Mouse (Mus musculus) cerebellum, adult (tissue): ENCODE measurements around the gene Shtn1.

Source experiments
- ATAC-seq: cut with Nextera tagmentation; 2 replicates; pipeline ENCODE4 v1.9.2; 2017; ENCODE audit warnings: mild to moderate bottlenecking, moderate library complexity, mixed read lengths; ENCODE audit not compliant: insufficient number of reproducible peaks, low FRiP score, low TSS enrichment

The Shtn1 gene

DNA sequence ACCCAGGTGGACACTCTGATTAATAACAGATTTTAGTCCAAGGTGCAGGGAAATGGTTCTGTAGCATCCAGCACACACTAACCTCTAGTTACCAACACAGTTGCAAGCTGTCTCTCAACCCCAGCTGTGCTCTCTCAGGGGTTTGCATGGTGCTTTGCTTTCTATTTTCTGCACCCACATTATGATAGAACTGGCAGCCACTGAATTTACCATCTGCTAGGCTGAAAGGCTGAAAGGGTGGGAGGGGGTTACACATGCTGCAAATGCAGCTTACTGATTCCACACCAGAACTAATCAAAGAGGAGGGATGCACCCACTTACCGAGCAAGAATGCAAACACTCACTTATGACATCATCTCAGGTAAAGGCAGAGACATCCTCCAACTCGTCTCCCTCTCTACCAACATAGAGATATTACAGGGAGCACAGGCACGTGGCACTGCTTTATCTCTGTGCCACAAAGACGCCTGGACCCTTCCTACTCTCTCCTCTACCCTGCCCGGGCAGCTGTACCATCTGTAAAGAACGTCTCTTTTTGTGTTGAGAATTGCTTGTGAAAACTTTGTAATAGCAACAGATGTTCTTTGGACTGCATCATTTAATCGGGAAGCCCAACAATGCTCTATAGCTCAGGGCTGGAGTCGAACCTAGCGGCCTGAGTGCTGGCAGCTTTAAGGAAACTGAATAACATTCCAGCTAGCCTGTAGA, 23.0 kb downstream of the Shtn1 start:
- ATAC-seq = no peak

DNA sequence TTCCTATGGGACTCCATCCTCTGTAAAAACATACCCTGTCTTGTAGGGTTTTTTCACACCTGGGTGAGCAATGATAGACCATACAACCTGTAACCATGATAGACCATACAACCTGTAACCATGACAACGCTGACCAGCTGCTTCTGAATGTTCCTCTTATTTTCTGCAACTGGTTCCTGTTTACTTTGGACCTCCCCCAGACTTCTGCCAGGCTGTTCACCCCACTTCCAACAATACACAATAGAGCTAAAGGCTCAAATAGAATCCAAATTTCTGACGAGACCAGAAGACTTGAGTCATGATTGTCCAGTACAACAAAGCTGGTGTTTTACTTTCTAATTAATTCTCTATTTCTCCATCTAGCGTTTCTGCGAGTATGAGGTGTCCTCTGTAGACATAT, 23.8 kb downstream of the Shtn1 start:
- no peak for ATAC-seq

DNA sequence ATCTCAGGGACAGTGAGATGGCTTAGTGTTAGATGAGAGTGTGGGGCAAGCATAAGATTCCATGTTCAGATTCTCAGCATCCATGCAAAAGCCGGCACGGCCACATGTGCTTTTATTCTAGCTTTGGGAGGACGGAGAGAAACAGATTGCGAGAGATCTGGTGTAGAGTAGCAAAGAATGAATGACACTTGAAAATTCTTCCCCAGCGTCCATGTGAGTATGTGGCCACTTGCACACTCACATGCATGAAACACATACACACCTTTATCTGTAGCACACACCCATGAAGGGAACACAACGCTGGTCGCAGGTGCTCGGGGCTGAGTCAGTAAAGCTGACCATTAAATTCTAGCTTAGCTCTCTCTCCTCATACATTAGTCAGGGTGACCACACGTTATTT, 24.3 kb downstream of the Shtn1 start:
- ATAC-seq = no peak

DNA sequence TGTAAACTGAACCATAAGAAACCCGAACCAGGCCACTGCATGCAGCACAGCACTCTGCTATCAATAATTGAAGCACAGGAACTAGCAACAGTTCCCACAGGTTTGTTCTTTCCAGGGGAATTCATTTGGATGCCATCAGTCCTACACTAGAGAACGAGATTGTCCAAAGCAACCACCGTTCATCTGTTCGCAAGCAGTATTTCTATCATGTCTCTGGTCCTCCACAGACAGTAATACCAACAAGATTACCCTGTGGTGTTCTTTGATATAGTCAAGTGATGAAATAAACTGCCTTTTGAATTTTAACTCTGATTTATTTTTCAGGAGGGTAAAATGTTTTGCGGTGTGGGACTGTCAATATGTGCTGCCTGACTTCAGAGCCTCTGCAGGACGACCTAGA, 27.0 kb downstream of the Shtn1 start:
- no peak; the same call in 1 of the 2 replicates for ATAC-seq

DNA sequence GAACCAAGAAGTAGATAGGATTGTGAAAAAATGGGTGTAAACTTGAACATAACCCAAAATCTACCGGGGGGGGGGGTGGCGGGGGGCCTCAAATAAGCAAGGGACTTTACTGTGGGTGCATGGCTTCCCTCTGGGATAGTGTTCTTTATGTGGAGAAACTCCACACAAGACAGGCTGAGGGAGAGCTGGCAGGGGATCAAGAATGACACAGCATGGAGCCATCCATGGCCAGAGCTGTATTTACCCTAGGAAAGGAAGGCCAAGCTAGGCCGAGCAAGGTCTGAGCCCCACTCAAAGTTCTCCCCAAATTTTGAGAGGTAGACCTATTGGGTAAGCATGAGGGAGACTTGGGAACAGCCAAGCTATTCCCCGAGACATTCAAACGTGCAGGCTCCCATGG, 28.4 kb downstream of the Shtn1 start:
- no peak for ATAC-seq

DNA sequence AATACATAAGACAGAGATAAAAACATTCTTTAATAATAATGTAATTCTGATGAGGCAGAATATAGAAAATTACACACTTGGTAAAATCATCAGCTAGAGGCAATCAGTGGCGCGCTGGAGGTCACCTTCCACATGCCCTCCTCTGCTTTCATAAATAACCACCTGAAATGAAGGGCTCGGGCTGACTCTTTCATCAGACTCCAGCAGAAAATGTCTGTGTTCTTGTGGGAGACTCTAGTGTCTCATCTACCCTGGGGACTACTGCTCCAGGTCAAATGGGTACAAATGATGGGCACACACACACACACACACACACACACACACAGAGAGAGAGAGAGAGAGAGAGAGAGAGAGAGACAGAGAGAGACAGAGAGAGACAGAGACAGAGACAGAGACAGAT, 34.8 kb downstream of the Shtn1 start:
- no peak for ATAC-seq

DNA sequence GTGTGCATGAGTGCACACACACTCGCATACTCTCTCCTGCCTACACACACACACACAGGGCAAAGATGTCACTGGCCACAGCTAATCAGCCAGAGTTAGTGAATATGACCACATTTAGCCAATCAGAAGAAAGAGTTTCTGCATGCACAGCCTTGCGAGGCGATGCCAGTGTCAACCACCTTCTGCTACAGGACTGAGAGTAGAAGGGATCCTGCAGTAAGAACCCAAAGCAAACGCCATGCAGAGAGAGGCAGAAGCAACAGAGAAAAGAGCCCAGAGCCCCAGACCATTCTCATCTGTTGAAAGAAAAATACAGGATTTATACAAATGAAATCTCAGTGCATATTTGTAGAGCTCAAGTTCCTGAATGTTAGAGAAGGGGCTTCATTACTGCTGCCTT, 37.1 kb downstream of the Shtn1 start:
- no peak for ATAC-seq

DNA sequence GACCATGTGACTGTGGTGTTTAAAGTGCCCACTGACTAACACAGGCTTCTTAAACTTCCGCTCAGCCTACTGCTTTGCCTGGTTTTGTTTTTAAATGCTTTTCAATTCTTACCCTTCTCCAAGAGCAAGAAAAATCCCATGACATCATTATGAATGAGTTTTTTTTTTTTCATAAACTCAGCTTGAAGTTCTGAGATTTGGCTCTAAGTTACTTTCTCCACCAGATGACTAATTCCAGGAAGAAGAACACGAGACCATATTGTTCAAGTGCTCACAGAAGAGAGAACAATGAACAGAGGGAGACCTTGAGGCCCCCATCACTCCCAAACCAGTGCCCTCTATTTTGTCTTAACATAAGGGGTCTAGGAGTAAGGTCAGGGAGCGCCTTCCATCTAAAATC, 39.1 kb downstream of the Shtn1 start:
- no peak for ATAC-seq

DNA sequence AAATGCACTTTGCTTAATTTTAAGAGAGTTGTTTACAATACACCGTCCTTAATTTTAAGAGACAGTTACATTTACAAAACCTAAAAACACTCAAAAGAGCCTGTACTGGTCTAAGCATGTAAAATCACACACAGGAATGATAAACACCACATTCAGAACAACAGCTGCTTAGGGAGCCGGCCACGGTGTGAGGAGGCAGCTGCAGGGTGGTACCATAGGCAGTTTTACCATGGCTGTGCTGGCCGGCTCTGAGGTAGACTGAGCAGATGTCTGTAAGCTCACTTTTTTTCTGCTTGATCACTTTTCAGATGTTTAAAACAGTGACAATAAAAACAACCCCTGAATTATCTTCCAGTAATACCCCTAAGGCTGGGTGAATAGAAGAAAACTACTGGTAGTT, 42.7 kb downstream of the Shtn1 start:
- no peak for ATAC-seq

DNA sequence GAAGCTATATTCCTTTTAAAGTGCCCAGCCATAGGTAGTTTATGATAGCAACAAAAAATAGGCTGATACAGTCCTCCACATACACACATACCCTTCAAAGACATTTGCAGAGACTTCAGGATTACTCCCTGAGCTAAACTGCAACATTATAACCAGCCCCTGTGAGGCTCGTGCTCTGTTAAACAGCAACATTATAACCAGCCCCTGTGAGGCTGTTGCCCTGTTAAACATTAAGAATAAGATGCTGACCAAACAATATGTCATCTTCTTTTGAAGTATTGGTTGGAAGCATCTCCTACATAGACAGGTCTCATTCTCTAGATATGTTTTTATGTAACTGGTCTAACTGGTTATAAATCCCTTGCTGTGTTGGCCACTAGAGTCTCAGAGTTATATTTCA, 45.7 kb downstream of the Shtn1 start:
- no peak for ATAC-seq

DNA sequence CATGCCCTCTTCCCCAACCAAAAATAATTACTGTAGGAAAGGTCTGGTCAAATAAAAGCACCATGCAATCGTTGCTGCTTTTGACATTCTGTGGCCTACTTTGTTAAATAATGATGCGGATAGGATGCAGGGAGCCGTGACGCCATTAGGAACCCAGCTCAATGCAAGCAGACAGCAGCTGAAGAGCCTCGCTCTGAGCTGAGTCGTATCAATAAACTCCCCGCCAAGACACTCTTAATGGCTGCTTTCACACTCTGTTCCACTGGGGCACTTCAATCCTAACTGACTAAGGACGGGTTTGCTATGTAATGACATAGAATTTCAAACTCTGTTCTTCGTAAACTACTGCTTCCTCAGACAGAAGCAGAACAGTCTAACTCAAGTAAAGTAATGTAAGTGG, 46.9 kb downstream of the Shtn1 start:
- no peak for ATAC-seq

DNA sequence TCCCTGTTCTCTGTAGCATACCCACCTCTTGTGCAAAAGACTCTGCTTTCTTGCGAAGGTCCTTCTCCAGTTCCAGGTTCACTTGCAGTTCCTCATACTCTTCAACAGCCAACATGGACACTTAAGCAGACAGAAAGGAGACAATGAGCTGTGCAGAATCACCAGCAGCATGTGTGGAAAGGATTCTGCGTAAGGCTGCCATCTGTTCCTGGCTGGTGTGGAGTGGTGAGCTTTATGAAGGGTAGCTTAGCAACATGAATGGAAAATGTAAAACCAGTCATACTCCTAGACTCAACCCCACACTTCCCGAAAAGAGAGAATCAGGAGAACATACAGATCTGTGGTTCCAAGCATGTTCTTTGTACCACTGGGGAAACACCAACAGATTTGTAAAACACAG, 47.8 kb downstream of the Shtn1 start:
- no peak for ATAC-seq

DNA sequence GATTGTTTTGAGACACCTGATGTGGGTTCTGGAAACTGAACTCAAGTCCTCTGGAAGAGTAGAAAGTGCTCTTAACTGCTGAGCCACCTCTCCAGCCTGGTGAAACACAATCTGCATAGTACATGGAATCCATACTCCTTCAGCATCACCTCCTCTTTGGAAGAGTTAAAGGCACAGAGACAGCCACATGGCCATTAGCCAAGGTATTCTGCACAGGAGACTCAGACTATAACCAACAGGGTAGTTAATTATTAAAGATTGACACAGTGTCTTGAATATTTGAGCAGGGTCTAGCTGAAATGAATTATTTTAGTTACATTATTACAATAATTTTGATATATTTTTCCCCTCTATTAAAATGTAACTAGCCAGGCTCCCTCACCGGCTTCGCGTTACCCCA, 52.0 kb downstream of the Shtn1 start:
- no peak for ATAC-seq

DNA sequence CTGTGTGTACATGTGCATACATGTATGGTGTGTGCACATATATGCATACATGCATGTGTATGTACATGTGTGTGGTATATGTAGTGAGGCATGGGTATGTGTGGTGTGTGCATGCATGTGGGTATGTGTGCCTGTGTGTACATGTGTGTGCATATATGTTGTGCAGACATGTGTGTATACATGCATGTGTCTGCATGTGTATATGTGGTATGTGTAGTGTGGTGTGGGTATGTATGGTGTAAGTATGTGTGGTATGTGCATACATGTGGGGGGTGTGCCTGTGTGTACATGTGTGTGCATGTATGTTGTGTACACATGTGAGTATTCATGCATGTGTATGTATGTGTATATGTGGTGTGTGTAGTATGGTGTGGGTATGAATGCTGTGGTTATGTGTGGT, 54.3 kb downstream of the Shtn1 start:
- ATAC-seq = no peak

DNA sequence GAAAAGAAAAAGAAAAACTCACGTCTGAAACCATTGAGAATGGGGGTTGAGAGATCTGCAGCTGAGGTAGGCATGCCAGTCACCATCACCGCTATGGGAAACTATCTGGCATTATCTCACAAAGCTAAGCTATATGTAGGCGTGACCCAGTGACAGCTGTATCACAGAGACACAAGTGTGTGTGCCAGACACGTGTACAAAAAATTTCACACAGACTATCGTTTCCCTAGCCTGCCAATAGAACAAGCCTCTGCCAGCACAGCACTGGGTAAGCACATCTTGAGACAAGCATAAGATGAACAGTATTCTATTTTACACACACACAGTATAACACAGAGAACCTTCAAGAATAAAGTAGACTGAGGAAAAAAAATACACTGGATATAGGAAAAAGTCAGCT, 65.1 kb downstream of the Shtn1 start:
- ATAC-seq = no peak

DNA sequence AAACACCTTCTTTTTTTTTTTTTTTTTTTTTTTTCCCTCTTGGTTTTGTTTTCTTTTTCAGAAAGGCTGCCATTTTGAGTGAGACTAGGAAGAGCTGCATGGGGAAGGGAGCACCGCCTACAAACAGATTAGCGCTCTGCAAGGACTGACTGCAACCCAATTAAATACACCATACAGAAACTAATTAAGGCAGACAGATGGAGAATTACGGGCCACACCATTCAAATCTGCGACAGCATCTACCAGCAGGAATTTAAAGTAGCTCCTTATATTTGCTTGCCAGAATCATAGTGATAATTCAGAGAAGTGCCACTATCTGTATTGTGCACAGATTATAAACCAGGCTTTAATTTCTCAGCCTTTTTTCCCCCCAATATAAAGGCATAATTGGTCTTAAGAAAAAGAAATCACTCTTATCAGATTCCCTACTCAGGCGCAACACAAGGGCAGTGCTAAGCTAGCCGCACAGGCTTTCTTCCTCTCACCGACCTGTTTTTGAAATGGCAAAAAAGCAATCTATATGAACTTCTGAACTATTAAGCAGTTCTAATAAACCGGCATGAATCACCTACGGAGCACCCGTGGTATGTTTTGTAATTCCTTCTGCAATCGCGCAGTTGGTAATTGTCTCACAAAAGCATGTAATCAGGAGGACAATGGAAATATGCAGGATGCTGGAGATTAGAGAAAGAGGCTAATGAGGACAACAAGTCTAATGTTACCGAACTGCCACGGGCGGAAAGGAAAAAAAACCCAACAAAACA, 69.1 kb downstream of the Shtn1 start:
- ATAC-seq = no peak

DNA sequence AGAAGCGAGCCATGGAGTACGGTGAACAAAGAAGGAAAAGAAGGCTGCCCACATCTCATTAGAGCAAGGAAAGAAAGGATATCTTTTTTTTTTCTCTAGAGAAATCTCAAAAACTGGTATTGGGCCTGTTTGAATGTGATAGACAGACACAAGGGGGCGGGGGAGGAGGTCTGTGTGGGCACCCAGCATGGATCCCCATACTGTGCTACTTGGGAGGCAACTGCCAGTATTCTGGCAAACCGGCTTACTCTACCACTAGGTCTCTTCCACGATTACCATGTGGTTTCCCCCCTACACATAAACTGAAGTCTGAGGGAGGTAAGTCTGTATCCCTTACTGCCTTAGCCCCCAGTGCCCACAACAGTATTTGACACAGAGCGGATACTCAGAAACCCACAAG, 73.1 kb downstream of the Shtn1 start:
- ATAC-seq = no peak

DNA sequence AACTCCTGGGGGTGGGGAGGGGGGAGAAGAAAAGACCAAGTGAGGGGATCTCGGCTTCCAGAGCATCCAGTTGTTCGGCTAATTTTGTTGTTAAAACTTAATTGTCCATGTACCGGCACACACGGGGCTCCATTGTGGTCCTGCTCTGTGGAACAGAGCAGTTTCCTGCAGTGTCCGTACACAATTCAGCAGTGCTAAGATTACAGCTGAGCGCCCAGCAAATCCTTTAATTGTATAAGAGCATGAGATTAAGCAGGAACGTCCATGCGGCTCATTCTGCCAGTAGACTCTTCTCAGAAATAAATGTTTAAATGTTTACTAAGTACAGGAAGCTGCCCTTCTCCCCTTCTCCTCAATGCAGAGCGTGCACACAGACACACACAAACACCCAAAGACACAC, 94.3 kb downstream of the Shtn1 start:
- ATAC-seq = no peak

DNA sequence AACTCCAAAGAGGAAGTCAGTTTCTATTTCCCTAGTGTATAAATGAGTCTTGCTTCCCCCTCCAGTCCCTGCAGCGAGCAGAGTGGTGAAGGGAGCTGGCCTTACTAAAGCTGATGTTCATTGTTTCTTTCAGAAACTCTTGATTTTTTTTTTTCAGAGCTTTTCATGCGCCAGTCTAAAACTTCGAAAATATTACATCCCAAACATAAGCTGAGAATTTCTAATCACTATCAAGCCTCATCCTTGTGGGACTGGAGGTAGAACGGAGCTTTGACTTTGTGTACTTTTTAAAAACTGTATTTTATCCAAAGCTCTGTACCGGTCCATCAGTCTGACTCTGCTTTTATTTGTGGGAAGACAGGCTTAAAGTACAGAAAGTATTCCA, 95.9 kb downstream of the Shtn1 start:
- ATAC-seq = no peak

DNA sequence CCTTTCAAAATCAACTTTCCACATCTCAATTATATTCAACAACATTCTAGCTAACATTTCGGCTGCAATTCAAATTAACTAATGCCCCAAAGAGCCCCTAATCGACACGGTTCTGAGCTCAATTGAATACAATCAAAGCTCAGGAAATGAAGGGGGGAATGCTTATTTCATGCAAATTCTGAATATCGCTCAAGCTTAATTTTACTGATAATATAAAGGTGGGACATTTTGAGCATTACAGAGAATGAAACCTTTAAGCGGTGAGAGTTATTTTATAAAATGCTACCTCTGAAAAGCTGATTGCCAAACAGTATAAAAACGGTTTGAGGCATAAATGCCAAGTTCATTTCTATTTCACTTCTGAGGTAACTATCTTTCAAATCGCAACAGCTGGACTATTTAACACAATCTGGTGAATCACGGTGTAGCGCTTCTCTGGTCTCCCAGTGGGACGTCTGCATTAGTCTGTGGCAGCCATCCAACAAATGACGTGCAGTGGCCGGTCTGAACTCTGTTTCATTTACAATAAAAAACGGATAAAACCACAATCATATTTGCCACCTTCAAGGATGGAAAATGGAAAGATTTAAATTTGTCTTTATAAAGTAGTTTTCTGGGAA, 96.4 kb downstream of the Shtn1 start:
- ATAC-seq = no peak

DNA sequence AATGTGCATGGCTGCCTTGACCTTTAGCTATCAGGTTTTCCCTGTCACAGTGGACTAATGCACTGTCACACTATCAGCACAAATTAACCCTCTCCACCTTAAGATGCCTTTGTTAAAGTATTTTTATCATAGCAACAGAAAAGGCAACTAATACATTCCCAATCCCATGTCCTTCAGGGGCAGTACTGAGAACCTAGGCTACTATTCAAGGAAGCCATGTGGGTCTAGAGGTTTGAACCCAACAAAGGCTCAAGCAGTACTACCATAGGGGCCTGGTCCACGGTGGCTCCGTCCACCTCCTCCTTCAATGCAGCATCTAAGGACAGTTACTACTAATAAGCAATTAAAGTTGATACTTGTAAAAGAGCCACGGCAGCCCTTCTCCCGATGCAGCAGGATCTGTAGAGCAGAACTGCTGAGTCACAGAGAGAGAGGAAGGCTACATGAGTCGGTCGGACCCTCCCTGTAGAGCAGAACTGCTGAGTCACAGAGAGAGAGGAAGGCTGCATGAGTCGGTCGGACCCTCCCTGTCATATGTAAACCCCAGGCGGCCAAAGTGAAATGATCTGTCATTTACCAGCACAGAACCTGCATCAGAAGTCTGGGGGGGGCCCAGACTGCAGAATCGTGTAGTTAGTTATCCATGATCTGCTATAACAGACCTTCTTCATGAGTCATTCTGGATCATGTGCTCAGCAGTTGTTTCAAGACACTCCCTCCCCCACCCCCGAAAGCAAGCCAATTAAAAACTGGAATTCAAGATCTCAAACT, 97.3 kb downstream of the Shtn1 start:
- no peak for ATAC-seq
